Mouse (Mus musculus): ENCODE data around the gene Dusp14. TPM values are rescaled to one million over a fixed set of nuclear protein-coding genes. Genes with fewer than 3 reads are reported as not detected.
A peak's percentile ranks its signal among the peaks of the same experiment; 100 is the strongest.

Gene Dusp14
- polyA plus RNA-seq, 1 experiment from 2014 or later: 16.9 TPM

DNA sequence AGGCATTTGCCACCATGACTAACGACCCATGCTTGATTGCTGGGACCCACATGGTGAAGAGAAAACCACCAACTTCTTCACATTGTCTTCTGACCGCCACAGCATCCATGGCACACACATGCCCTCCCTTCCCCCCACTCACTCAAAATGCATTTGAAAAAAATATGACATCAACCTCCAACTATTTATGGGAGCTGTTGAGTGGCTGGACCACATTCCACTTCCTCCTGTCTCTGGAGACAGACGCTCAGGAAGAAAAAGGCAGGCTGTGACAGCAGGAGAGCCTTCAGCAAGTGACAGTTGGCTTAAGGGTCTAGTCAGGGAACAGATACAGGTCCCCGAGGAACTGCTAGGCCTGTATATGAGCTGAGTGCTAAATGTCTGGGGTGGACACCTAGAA, 10.8 kb upstream of the Dusp14 start:
- Histone ChIP-seq H3K36me3 (0 out of 2 replicates have a peak, but pooled peaks cover 3% of the 10 kb centered on the region), H3K9ac (no peak overlapping the region), H3K9me3 (no peaks in the 10 kb centered on the region), H3K4me2 (replicated peaks) (no peak overlapping the region), H3K4me1 (replicated peaks) (no peaks in the 10 kb centered on the region), H3K4me3 (replicated peaks) (no peak overlapping the region), H3K27me3 (replicated peaks) (no peaks in the 10 kb centered on the region), H3K27ac (no peak overlapping the region)
- WGBS: 71% methylated on average over 4 of the region's 4 CpGs
- ATAC-seq: no peak

DNA sequence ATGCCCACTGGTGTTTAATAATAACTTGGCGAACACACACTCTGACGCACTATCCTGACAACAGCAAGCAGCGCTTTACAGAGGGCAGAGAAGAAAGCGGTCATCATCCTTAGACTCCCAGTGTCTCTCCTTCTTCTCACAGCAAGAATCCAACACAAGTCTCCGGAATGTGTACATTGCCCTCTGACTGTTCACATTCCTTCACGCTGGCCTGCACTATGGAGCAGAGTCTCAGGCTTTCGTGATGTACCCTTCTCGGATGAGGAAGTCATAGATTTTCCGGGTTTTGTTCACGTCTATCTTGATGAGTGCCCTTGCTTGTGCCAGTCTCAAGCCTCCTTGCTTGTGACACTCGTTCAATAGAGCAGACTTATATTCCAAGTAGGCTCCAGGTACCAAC, 10.3 kb upstream of the Dusp14 start:
- Histone ChIP-seq H3K4me3 (replicated peaks) (no peak overlapping the region), H3K36me3 (0 out of 2 replicates have a peak, but pooled peaks cover 3% of the 10 kb centered on the region), H3K27ac (no peak overlapping the region), H3K9ac (no peak overlapping the region), H3K4me2 (replicated peaks) (no peak overlapping the region), H3K27me3 (replicated peaks) (no peaks in the 10 kb centered on the region), H3K4me1 (replicated peaks) (0 out of 2 replicates have a peak, but pooled peaks cover 2% of the 10 kb centered on the region), H3K9me3 (no peaks in the 10 kb centered on the region)
- ATAC-seq: no peak
- 85% methylated on average over 11 of the region's 11 CpGs for WGBS

DNA sequence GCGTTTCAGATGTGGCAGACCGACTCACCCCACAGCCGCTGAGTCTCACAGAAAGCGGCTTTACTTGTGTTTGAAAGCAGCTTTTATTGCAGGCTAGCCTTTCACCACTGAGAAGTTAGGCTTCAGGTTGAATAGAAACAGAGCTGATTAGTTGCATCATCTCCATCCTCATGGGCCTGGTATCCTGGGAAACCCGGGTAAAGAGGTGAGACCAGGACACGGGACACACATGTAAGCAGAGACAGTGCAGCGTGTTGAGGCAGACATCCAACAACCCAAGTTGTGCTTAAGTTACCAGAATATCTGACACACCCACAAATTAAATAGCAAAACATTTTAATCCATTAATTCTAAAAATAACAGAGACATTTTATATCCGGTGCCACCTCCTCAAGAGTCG, 9.5 kb upstream of the Dusp14 start:
- WGBS: 87% methylated on average over 9 of the region's 9 CpGs
- H3K9me3 ChIP-seq: no peaks in the 10 kb centered on the region
- no peaks in the 10 kb centered on the region for H3K27me3 ChIP-seq (replicated peaks)
- ATAC-seq: no peak
- H3K36me3 ChIP-seq: 0 out of 2 replicates have a peak, but pooled peaks cover 3% of the 10 kb centered on the region
- H3K27ac ChIP-seq: no peak overlapping the region
- H3K4me2 ChIP-seq (replicated peaks): no peak overlapping the region
- H3K4me3 ChIP-seq (replicated peaks): no peak overlapping the region
- H3K9ac ChIP-seq: no peak overlapping the region
- peaks cover 5% of the 10 kb centered on the region for H3K4me1 ChIP-seq (replicated peaks)

DNA sequence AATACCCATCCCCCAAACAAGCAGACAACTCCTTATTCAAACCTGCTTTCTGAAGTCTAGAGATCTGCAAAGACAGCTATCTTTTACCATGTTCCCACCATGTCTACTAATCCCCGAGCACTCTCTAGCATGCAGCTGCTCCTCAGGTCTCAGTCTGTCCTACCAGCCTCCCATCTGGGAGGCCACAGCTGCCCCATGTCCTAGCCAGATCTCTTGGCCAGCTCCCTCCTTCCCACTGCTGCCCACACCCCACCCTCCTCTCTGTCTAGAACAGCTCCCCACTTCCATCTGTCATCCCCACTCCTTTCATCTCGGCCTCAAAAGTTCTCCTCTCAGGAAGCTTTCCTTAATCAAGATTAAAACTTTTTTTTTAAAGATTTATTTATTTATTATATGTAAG, 7.9 kb upstream of the Dusp14 start:
- Histone ChIP-seq H3K9me3 (no peaks in the 10 kb centered on the region), H3K27me3 (replicated peaks) (no peaks in the 10 kb centered on the region), H3K27ac (no peak overlapping the region), H3K36me3 (0 out of 2 replicates have a peak, but pooled peaks cover 3% of the 10 kb centered on the region), H3K4me3 (replicated peaks) (no peak overlapping the region), H3K9ac (no peak overlapping the region), H3K4me2 (replicated peaks) (no peak overlapping the region), H3K4me1 (replicated peaks) (peaks cover 9% of the 10 kb centered on the region)
- WGBS: 65% methylated on average over 2 of the region's 2 CpGs
- no peak for ATAC-seq

DNA sequence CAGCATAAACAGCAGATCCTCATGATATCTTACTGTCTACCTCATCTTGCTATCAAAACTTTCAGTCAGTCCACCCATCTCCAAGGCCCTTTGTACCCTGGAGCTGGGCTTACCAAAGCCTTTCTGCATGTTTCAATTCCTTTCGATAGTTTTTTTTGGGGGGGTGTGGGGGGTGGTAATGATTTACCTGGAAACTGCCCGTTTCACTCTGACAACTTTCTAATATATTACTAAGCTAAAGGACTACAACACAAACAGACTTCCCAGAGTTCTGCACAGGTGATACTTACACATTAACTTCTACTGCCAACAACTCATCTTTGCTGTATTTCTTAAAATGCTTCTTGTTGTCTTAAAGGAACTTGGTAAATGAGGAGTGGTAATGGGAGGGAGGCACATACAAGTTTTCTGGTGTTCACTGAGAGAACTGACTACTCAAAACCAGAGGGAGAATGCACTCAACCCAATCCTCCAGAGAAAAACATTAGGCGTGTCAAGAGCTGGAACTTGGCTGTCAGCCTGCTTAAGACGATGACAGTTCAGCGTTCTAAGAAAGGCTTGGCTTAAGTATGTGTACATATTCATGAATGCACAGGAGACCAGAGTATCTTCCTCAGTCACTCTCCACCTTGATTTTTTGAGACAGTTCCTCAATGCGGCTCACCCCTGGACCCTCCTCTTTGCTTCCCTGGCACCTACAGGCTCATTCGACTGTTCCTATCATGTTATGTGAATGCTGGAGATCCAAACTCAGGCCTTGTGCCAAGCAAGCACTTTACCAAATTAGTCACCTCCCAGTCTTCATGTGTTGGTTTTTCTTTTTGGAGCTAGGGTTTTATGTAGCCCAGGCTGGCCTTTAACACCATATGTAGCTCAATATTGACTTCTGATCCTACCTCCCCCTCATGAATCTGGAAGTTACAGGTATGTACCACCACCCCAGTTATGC, 5.0 kb upstream of the Dusp14 start:
- ATAC-seq: no peak
- Histone ChIP-seq H3K36me3 (0 out of 2 replicates have a peak, but pooled peaks cover 3% of the 10 kb centered on the region), H3K27ac (no peak overlapping the region), H3K4me3 (replicated peaks) (no peak overlapping the region), H3K4me2 (replicated peaks) (no peak overlapping the region), H3K27me3 (replicated peaks) (no peaks in the 10 kb centered on the region; the same call in 1 of the 2 replicates), H3K4me1 (replicated peaks) (peaks cover 10% of the 10 kb centered on the region), H3K9me3 (no peaks in the 10 kb centered on the region), H3K9ac (no peak overlapping the region)
- 63% methylated on average over 7 of the region's 7 CpGs for WGBS

DNA sequence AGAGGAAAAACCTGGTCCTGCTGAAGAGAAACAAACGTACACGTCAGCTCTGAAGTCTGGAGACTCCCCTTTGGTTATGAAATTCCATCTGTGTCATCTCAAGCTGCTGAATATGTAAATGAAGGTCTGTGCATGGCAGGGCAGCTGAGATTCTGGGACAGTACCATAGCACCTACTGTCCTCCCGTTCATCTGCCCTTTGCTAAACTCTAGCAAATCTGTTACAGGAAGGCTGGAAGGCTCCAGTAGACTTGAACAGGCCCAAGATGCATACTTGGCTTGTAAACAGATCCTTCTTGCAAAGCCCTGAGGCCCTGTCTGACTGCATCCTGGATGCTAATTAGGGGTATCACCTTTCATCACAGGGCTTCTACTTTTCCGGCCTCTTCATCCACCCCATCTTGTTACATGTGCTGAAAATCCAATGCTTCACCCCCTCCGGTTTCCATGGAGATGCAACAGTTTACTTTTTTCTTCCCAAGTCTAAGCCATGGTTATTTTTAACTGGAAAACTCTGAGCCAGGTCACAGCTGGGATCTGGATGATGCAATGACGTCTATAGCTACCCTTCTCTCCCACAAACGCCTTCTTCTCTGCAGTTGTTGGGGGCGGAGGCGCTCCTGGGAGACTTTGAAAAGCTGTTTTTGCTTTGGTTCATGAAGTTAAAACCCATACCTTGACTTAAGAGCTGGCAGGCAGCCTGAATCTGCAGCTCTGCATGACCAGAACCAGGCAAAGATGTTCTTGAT, 4.0 kb upstream of the Dusp14 start:
- no peak for ATAC-seq
- WGBS: 41% methylated on average over 9 of the region's 9 CpGs

DNA sequence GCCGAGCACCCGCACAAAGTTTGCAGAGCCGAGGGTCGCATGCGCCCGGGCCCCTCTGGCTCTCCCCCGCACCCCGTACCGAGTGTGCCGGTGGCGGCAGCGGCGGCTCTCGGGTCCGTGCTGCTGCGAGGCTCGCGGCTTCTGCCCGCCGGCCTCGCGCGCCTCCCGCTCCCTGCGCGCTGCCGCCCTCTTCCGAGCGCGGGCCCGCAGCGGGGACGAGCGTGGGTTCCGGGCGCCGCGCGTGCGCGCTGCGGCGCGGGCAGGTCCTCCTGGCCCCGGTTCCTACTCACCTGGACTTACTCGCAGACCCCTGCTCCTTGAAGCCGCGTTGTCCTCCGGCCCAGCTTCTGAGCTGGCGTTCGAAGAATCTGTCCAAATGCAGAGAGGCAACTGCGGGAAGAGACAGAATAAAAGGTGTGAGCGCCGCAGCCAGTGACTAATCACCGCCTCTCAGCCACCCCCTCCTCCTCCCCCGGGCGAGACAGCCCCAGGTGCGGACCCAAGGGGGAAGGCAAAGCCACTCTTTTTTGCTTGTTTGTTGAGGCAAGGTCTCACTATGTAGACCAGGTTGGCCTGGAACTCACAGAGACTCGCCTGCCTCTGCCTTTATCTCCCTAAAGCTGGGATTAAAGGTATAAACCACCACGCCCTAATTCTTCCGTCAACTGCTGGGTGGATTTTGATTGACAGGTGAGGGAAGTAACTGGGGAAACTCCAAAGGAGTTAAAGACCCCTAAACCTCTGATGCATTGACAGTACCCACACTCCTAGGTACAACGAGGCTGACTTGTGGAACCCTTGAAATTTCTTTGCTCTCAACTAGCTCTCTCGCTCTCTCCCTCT, 649 bp downstream of the Dusp14 start:
- peak; percentile 80 for ATAC-seq
- Histone ChIP-seq H3K9me3 (no peaks in the 10 kb centered on the region), H3K27ac (no peak overlapping the region), H3K9ac (peak overlapping the region; percentile 61), H3K4me1 (replicated peaks) (peaks cover 22% of the 10 kb centered on the region), H3K36me3 (no peaks in the 10 kb centered on the region), H3K4me2 (replicated peaks) (peak overlapping the region; percentile 82), H3K4me3 (replicated peaks) (peak overlapping the region; percentile 61), H3K27me3 (replicated peaks) (no peaks in the 10 kb centered on the region; the same call in 1 of the 2 replicates)
- 3% methylated on average over 63 of the region's 63 CpGs for WGBS

More for the DNA sequence above, 4.0 kb upstream of the Dusp14 start:
- Histone ChIP-seq H3K4me1 (replicated peaks) (peaks cover 16% of the 10 kb centered on the region), H3K27me3 (replicated peaks) (no peaks in the 10 kb centered on the region; the same call in 1 of the 2 replicates), H3K9ac (no peak overlapping the region), H3K27ac (no peak overlapping the region), H3K4me2 (replicated peaks) (no peak overlapping the region), H3K9me3 (no peaks in the 10 kb centered on the region), H3K36me3 (no peaks in the 10 kb centered on the region), H3K4me3 (replicated peaks) (no peak overlapping the region)

DNA sequence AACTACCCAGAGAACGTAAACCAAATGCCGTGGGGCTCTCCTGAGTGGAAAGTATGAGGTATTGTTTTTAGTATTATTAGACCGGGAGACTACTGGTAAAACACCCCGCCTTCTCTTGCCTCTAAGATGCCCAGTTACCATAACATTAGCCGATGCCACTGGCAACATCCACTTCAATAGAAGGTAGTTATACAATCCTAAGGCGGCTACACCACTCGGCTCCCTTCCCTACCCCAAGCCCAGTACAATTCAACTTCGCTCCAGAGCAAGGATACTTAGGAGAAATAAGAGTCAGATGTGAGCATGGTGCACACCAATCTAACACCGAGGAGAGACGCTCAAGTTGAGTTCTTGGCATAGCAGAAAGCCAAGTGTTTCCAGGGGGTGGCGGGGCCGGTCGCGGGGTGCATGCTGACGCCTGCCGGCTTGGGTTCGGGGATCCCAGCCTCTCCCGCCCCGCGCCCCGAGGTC, 1.3 kb downstream of the Dusp14 start:
- Histone ChIP-seq H3K27me3 (replicated peaks) (no peaks in the 10 kb centered on the region; the same call in 1 of the 2 replicates), H3K9me3 (no peaks in the 10 kb centered on the region), H3K4me2 (replicated peaks) (peak overlapping the region; percentile 82), H3K27ac (no peak overlapping the region), H3K9ac (peak overlapping the region; percentile 61), H3K36me3 (no peaks in the 10 kb centered on the region), H3K4me1 (replicated peaks) (peaks cover 20% of the 10 kb centered on the region), H3K4me3 (replicated peaks) (peak overlapping the region; percentile 61)
- WGBS: 3% methylated on average over 21 of the region's 21 CpGs
- ATAC-seq: peak; percentile 29

DNA sequence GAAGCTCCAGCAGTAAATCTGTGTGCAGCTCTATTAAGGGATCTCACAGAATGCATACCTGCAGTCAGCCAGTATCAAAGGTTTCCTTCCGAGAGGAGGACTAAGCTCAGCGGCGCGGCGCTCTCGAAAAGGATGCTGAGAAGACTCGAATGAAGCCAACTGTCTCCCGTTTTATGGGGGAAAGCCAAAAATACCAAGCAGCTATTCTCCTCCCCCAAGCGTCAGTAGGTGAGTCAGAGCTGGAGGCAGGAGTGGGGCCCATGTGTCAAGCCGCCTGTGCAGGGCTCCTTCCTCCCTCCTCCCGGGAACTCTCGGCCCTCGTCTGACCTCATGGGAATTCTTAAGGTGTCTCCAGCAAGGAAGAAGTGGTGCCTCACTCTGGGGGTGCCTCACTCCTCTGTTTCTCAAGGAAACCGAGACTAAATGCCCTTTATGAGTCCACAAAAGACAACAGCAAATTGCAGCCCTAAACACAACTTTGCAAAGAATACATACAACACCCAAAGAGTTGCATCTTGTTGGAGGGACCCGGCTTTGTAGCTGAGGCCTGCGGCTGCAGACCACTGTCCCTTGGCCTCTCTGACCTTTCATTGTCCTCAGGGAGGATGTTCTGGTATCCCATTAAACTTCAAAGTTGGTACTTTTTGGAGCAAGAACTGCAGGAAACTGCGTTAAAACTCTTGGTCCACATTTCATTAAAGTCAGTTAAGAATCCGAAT, 2.0 kb downstream of the Dusp14 start:
- ATAC-seq: 0 out of 2 replicates have a peak, but pooled peaks have one; percentile 37
- no peaks in the 10 kb centered on the region for H3K36me3 ChIP-seq
- no peaks in the 10 kb centered on the region for H3K9me3 ChIP-seq
- no peak overlapping the region for H3K27ac ChIP-seq
- WGBS: 6% methylated on average over 18 of the region's 18 CpGs
- no peak overlapping the region for H3K9ac ChIP-seq
- H3K4me2 ChIP-seq (replicated peaks): peak overlapping the region; percentile 82
- H3K4me1 ChIP-seq (replicated peaks): peaks cover 20% of the 10 kb centered on the region
- no peaks in the 10 kb centered on the region; the same call in 1 of the 2 replicates for H3K27me3 ChIP-seq (replicated peaks)
- H3K4me3 ChIP-seq (replicated peaks): peak overlapping the region; percentile 61

DNA sequence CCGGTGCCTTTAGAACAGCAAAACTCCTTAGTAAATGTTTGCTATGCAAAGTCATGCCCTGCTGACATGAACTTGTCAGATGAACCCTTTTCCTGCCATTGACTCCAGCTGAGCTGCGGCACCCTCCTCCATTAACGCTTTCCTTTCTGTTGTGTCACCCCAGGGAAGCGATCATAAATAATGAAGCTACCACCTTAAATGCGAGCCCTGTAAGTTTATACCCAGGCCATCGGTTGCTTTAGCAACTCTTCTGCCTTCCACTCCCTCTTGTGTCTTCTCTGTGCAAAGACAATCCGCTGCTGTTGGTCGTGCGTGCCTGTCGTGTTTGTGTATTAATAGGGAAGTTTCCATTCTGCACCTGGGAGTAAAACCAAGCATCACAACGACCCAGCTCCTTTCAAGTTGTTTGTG, 3.0 kb downstream of the Dusp14 start:
- no peak for ATAC-seq
- Histone ChIP-seq H3K9ac (no peak overlapping the region), H3K27me3 (replicated peaks) (no peaks in the 10 kb centered on the region; the same call in 1 of the 2 replicates), H3K4me1 (replicated peaks) (peaks cover 20% of the 10 kb centered on the region), H3K4me3 (replicated peaks) (no peak overlapping the region), H3K36me3 (no peaks in the 10 kb centered on the region), H3K27ac (no peak overlapping the region), H3K9me3 (no peaks in the 10 kb centered on the region), H3K4me2 (replicated peaks) (peak overlapping the region; percentile 38)
- WGBS: 5% methylated on average over 11 of the region's 11 CpGs

DNA sequence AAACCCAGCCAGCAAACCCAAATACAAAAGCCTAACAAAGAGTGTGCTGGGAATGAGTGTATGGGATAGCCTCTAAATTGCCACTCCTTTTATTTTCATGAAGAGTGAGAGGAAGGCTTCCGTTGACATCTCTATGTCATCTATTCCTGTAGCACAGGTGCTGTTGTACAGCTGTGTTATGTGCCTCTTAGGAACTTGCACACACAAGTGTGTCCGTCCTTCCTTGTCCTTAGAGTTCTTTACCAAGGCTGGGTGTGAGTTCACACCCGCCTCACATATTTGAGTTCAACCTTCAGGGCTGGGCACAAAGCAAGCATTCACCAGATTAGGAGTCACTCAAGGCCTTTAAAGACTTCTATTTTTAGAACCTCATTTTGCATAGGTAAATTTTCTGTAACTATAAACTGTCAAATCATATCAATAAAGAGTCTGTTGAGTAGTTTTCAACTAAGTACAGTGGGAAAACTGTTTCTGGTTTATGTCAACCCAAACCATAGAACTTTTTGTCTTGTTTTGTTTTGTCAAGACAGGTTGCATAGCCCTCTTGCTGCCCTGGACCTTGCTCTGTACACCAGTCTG, 5.3 kb downstream of the Dusp14 start:
- WGBS: 81% methylated on average over 3 of the region's 3 CpGs
- H3K4me1 ChIP-seq (replicated peaks): peaks cover 16% of the 10 kb centered on the region

More for the DNA sequence above, 5.3 kb downstream of the Dusp14 start:
- no peak for ATAC-seq
- no peaks in the 10 kb centered on the region for H3K36me3 ChIP-seq
- H3K9me3 ChIP-seq: no peaks in the 10 kb centered on the region
- no peak overlapping the region for H3K27ac ChIP-seq
- no peak overlapping the region for H3K9ac ChIP-seq
- no peaks in the 10 kb centered on the region; the same call in 1 of the 2 replicates for H3K27me3 ChIP-seq (replicated peaks)
- no peak overlapping the region for H3K4me2 ChIP-seq (replicated peaks)
- no peak overlapping the region for H3K4me3 ChIP-seq (replicated peaks)

Measured in intestine, embryonic 15.5 days (tissue).